Mouse (Mus musculus): ENCODE data around the gene Chic2. TPM values are rescaled to one million over a fixed set of nuclear protein-coding genes. Genes with fewer than 3 reads are reported as not detected.

Gene Chic2
- polyA plus RNA-seq (2014; fragmentation: Nextera tagmentation; extraction: Ambion mirVana): 45.3 and 50.3 TPM in 2 replicates

GRCm38 (mm10) chr5:75044310-75044904 is at the start of gene Chic2:
Gene Chic2, minus strand, starts transcription at chr5:75044774.
- ATAC-seq (ENCODE audit: low FRiP score, low TSS enrichment) (peak; percentile 94), DNase-seq (peak; percentile 89)
- Histone ChIP-seq H3K4me2 (ENCODE audit: low read length) (peak within 1 kb of the TSS; percentile 95), H3K4me3 (replicated peaks; ENCODE audit: low read depth, low read length) (peak within 1 kb of the TSS; percentile 91), H3K9me3 (ENCODE audit: control insufficient read depth, low read length) (no peaks in the 10 kb centered on the region), H3K27ac (replicated peaks; ENCODE audit: low read depth, low read length) (peak within 1 kb of the TSS; percentile 86), H3K36me3 (ENCODE audit: control insufficient read depth, insufficient read depth, low read length) (no peaks in the 10 kb centered on the region), H3K4me1 (ENCODE audit: control insufficient read depth, insufficient read depth, low read length) (peaks cover 9% of the 10 kb centered on the region), H3K9ac (replicated peaks; ENCODE audit: low read length) (peak within 1 kb of the TSS; percentile 98), H3K27me3 (ENCODE audit: control insufficient read depth, insufficient read depth, low read length) (peaks cover 16% of the 10 kb centered on the region)
- WGBS: under 1% methylated on average over 70 of the region's 90 CpGs

DNA sequence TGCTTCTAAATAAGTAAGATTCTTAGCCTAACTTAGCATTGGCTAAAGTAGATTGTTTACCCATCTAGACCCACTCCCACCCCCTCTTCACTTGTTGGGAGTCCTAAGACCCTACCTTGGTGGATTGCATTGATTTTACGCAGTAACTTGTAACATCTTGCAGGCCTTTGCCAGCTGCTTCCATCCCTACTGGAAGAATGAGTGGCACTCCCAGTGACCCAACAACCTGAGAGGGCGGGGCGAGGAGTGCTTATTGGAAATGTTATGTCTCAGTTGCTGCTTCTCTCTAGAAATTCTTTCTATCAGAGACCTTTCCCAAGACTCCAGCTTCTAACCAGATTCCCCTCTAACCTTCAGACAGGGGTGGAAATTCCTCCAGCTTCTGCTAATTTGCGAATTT is 41.3 kb upstream of the Chic2 start:
- H3K27ac ChIP-seq (replicated peaks; ENCODE audit: low read depth, low read length): no peak overlapping the region
- no peak overlapping the region for H3K4me2 ChIP-seq (ENCODE audit: low read length)
- H3K36me3 ChIP-seq (ENCODE audit: control insufficient read depth, insufficient read depth, low read length): no peaks in the 10 kb centered on the region
- no peaks in the 10 kb centered on the region for H3K9me3 ChIP-seq (ENCODE audit: control insufficient read depth, low read length)
- peaks cover 10% of the 10 kb centered on the region for H3K4me1 ChIP-seq (ENCODE audit: control insufficient read depth, insufficient read depth, low read length)
- DNase-seq (no peak), ATAC-seq (ENCODE audit: low FRiP score, low TSS enrichment) (no peak)
- H3K9ac ChIP-seq (replicated peaks; ENCODE audit: low read length): no peak overlapping the region
- H3K4me3 ChIP-seq (replicated peaks; ENCODE audit: low read depth, low read length): no peak overlapping the region
- H3K27me3 ChIP-seq (ENCODE audit: control insufficient read depth, insufficient read depth, low read length): peaks cover 80% of the 10 kb centered on the region
- 19% methylated on average over 4 of the region's 4 CpGs for WGBS

DNA sequence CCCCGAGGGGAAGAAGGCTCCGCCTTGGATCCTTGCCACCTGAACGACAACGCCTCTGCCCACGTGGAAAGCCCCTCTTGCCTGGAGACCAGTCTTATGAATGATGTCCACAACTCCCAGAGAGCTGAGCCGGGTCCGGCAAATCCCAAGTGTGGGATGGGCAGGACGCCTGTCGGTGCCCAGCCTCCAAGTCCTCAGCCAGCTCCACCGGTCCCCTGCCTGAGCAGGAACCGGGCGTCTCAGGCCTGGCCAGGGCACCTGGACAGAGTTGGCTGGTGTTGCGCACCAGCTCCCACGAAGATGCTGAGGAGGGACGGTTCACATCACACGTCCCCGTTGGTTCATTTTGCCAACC is 40.9 kb upstream of the Chic2 start:
- no peak overlapping the region for H3K4me3 ChIP-seq (replicated peaks; ENCODE audit: low read depth, low read length)
- peaks cover 10% of the 10 kb centered on the region for H3K4me1 ChIP-seq (ENCODE audit: control insufficient read depth, insufficient read depth, low read length)
- H3K27ac ChIP-seq (replicated peaks; ENCODE audit: low read depth, low read length): no peak overlapping the region
- DNase-seq (no peak), ATAC-seq (ENCODE audit: low FRiP score, low TSS enrichment) (peak; percentile 57; the same call in 1 of the 2 replicates)
- no peaks in the 10 kb centered on the region for H3K36me3 ChIP-seq (ENCODE audit: control insufficient read depth, insufficient read depth, low read length)
- peaks cover 84% of the 10 kb centered on the region for H3K27me3 ChIP-seq (ENCODE audit: control insufficient read depth, insufficient read depth, low read length)
- no peaks in the 10 kb centered on the region for H3K9me3 ChIP-seq (ENCODE audit: control insufficient read depth, low read length)
- 2% methylated on average over 17 of the region's 17 CpGs for WGBS
- H3K9ac ChIP-seq (replicated peaks; ENCODE audit: low read length): no peak overlapping the region
- H3K4me2 ChIP-seq (ENCODE audit: low read length): peak overlapping the region; percentile 15; the same call in 1 of the 2 replicates

GRCm38 (mm10) chr5:75084871-75085520 is 40.4 kb upstream of the Chic2 start:
- no peak overlapping the region for H3K9ac ChIP-seq (replicated peaks; ENCODE audit: low read length)
- no peak overlapping the region for H3K4me3 ChIP-seq (replicated peaks; ENCODE audit: low read depth, low read length)
- no peak overlapping the region for H3K27ac ChIP-seq (replicated peaks; ENCODE audit: low read depth, low read length)
- no peak for DNase-seq
- H3K9me3 ChIP-seq (ENCODE audit: control insufficient read depth, low read length): no peaks in the 10 kb centered on the region
- peaks cover 89% of the 10 kb centered on the region for H3K27me3 ChIP-seq (ENCODE audit: control insufficient read depth, insufficient read depth, low read length)
- H3K4me2 ChIP-seq (ENCODE audit: low read length): peak overlapping the region; percentile 23; the same call in 1 of the 2 replicates
- H3K36me3 ChIP-seq (ENCODE audit: control insufficient read depth, insufficient read depth, low read length): no peaks in the 10 kb centered on the region
- WGBS: under 1% methylated on average over 25 of the region's 25 CpGs
- H3K4me1 ChIP-seq (ENCODE audit: control insufficient read depth, insufficient read depth, low read length): peaks cover 10% of the 10 kb centered on the region
- no peak for ATAC-seq (ENCODE audit: low FRiP score, low TSS enrichment)

DNA sequence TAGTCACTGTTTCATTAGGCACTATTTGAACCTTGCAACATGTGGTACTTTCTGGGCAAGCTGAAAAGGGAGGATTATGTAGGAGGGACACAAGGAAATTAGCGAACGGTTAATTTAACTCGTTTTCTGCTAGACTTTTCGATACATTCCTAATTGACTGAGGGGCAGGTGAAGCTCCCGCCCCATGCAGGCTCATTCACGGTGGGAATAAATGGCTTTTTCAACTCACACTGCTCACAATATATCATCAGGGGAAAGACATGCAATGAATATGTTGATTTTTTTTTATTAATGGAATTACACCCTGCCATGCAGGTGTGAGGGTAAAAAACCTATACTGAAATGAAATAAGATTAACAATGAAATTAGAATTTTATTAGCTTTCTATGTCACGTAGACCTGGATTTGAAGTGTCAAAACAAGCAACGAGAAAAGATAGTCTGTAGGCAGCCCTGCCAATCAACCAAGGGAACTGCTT is 39.9 kb upstream of the Chic2 start:
- no peak overlapping the region for H3K4me2 ChIP-seq (ENCODE audit: low read length)
- H3K36me3 ChIP-seq (ENCODE audit: control insufficient read depth, insufficient read depth, low read length): no peaks in the 10 kb centered on the region
- peaks cover 92% of the 10 kb centered on the region for H3K27me3 ChIP-seq (ENCODE audit: control insufficient read depth, insufficient read depth, low read length)
- ATAC-seq (ENCODE audit: low FRiP score, low TSS enrichment) (no peak), DNase-seq (no peak)
- no peak overlapping the region for H3K4me3 ChIP-seq (replicated peaks; ENCODE audit: low read depth, low read length)
- H3K9me3 ChIP-seq (ENCODE audit: control insufficient read depth, low read length): no peaks in the 10 kb centered on the region
- H3K4me1 ChIP-seq (ENCODE audit: control insufficient read depth, insufficient read depth, low read length): peaks cover 10% of the 10 kb centered on the region
- WGBS: 1% methylated on average over 8 of the region's 8 CpGs
- H3K27ac ChIP-seq (replicated peaks; ENCODE audit: low read depth, low read length): no peak overlapping the region
- no peak overlapping the region for H3K9ac ChIP-seq (replicated peaks; ENCODE audit: low read length)

GRCm38 (mm10) chr5:75083591-75084392 is 39.2 kb upstream of the Chic2 start:
- under 1% methylated on average over 27 of the region's 27 CpGs for WGBS
- H3K9ac ChIP-seq (replicated peaks; ENCODE audit: low read length): no peak overlapping the region
- no peak overlapping the region for H3K4me3 ChIP-seq (replicated peaks; ENCODE audit: low read depth, low read length)
- no peaks in the 10 kb centered on the region for H3K36me3 ChIP-seq (ENCODE audit: control insufficient read depth, insufficient read depth, low read length)
- H3K27ac ChIP-seq (replicated peaks; ENCODE audit: low read depth, low read length): no peak overlapping the region
- H3K4me2 ChIP-seq (ENCODE audit: low read length): no peak overlapping the region
- H3K4me1 ChIP-seq (ENCODE audit: control insufficient read depth, insufficient read depth, low read length): peaks cover 10% of the 10 kb centered on the region
- ATAC-seq (ENCODE audit: low FRiP score, low TSS enrichment) (no peak), DNase-seq (no peak)
- peaks cover 93% of the 10 kb centered on the region for H3K27me3 ChIP-seq (ENCODE audit: control insufficient read depth, insufficient read depth, low read length)
- no peaks in the 10 kb centered on the region for H3K9me3 ChIP-seq (ENCODE audit: control insufficient read depth, low read length)

DNA sequence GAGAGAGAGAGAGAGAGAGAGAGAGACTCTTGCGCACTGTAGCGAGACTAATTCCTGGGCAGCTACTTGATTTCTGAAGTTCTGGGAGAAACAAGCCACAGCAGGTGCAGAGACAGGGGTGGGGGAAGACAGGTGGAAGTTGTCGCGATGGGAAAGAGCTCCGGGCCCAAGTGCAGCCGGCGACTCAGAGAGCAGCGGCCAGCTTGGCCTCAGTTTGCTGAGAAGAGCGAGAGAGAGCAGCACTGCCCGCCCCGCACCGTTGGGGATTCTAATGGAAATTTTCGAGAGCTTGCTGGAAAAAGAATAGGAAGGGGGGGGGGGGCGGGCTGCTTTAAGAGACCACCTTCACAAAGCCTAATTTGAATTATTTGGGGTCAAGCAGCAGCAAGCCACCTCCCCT is 38.5 kb upstream of the Chic2 start:
- no peaks in the 10 kb centered on the region for H3K9me3 ChIP-seq (ENCODE audit: control insufficient read depth, low read length)
- H3K4me2 ChIP-seq (ENCODE audit: low read length): no peak overlapping the region
- peaks cover 95% of the 10 kb centered on the region for H3K27me3 ChIP-seq (ENCODE audit: control insufficient read depth, insufficient read depth, low read length)
- under 1% methylated on average over 14 of the region's 14 CpGs for WGBS
- peaks cover 10% of the 10 kb centered on the region for H3K4me1 ChIP-seq (ENCODE audit: control insufficient read depth, insufficient read depth, low read length)
- no peaks in the 10 kb centered on the region for H3K36me3 ChIP-seq (ENCODE audit: control insufficient read depth, insufficient read depth, low read length)
- no peak overlapping the region for H3K27ac ChIP-seq (replicated peaks; ENCODE audit: low read depth, low read length)
- DNase-seq (no peak), ATAC-seq (ENCODE audit: low FRiP score, low TSS enrichment) (no peak)
- no peak overlapping the region for H3K4me3 ChIP-seq (replicated peaks; ENCODE audit: low read depth, low read length)
- H3K9ac ChIP-seq (replicated peaks; ENCODE audit: low read length): no peak overlapping the region

GRCm38 (mm10) chr5:75082439-75082838 is 37.9 kb upstream of the Chic2 start:
- Histone ChIP-seq H3K4me3 (replicated peaks; ENCODE audit: low read depth, low read length) (no peak overlapping the region), H3K27ac (replicated peaks; ENCODE audit: low read depth, low read length) (no peak overlapping the region), H3K4me1 (ENCODE audit: control insufficient read depth, insufficient read depth, low read length) (peaks cover 10% of the 10 kb centered on the region), H3K4me2 (ENCODE audit: low read length) (no peak overlapping the region), H3K36me3 (ENCODE audit: control insufficient read depth, insufficient read depth, low read length) (no peaks in the 10 kb centered on the region), H3K9ac (replicated peaks; ENCODE audit: low read length) (no peak overlapping the region), H3K27me3 (ENCODE audit: control insufficient read depth, insufficient read depth, low read length) (peaks cover 98% of the 10 kb centered on the region), H3K9me3 (ENCODE audit: control insufficient read depth, low read length) (no peaks in the 10 kb centered on the region)
- 2% methylated on average over 6 of the region's 6 CpGs for WGBS
- DNase-seq (no peak), ATAC-seq (ENCODE audit: low FRiP score, low TSS enrichment) (no peak)

Measured in midbrain, embryonic 14.5 days (tissue).